Mouse (Mus musculus) yolk sac, embryonic 10.5 days (tissue): ENCODE results near the gene Xrcc1.
A peak's percentile ranks its signal among the peaks of the same experiment; 100 is the strongest.

ENCODE experiments used
- DNase-seq: peaks from one replicate; pipeline ENCODE4 v3.0.0-alpha.2; 2017; ENCODE audit warnings: low spot score

The Xrcc1 gene

GRCm38 (mm10) chr7:24565627-24566026 is 19.5 kb downstream of the Xrcc1 start:
- no peak for DNase-seq

GRCm38 (mm10) chr7:24566206-24566605 is 20.1 kb downstream of the Xrcc1 start:
- no peak for DNase-seq

- no peak for DNase-seq
Measured at GRCm38 (mm10) chr7:24568512-24568911, 22.4 kb downstream of the Xrcc1 start.

- no peak for DNase-seq
Measured at GRCm38 (mm10) chr7:24571071-24571470, 25.0 kb downstream of the Xrcc1 start.

GRCm38 (mm10) chr7:24572455-24572854 is 26.4 kb downstream of the Xrcc1 start:
- DNase-seq: no peak

GRCm38 (mm10) chr7:24574224-24574796 is 28.2 kb downstream of the Xrcc1 start:
- peak; percentile 75 for DNase-seq

GRCm38 (mm10) chr7:24577811-24578210 is 31.7 kb downstream of the Xrcc1 start:
- DNase-seq: no peak

GRCm38 (mm10) chr7:24584876-24585275 is 38.8 kb downstream of the Xrcc1 start:
- DNase-seq: no peak

GRCm38 (mm10) chr7:24585995-24586394 is 39.9 kb downstream of the Xrcc1 start:
- DNase-seq: no peak

- no peak for DNase-seq
Measured at GRCm38 (mm10) chr7:24586828-24587227, 40.7 kb downstream of the Xrcc1 start.

GRCm38 (mm10) chr7:24587330-24588105 is 41.4 kb downstream of the Xrcc1 start, which contains the start of the genes Ethe1 and Zfp575:
Gene Ethe1 (plus strand): TSS chr7:24587543.
Gene Zfp575 (minus strand): TSS chr7:24587641.
- DNase-seq: no peak

- DNase-seq: no peak
Measured at GRCm38 (mm10) chr7:24588336-24588735, 42.2 kb downstream of the Xrcc1 start.

- no peak for DNase-seq
Measured at GRCm38 (mm10) chr7:24591735-24592134, 45.6 kb downstream of the Xrcc1 start.

GRCm38 (mm10) chr7:24592163-24592562 is 46.1 kb downstream of the Xrcc1 start:
- no peak for DNase-seq

- DNase-seq: no peak
Measured at GRCm38 (mm10) chr7:24592781-24593180, 46.7 kb downstream of the Xrcc1 start.

GRCm38 (mm10) chr7:24593621-24594308 is 47.7 kb downstream of the Xrcc1 start:
- peak; percentile 78 for DNase-seq

- no peak for DNase-seq
Measured at GRCm38 (mm10) chr7:24594309-24594803, 48.3 kb downstream of the Xrcc1 start.

GRCm38 (mm10) chr7:24595464-24595863 is 49.4 kb downstream of the Xrcc1 start:
- DNase-seq: no peak

GRCm38 (mm10) chr7:24598121-24598520 is 52.0 kb downstream of the Xrcc1 start:
- no peak for DNase-seq

GRCm38 (mm10) chr7:24599211-24600067 is 53.4 kb downstream of the Xrcc1 start:
- peak; percentile 70 for DNase-seq

GRCm38 (mm10) chr7:24600941-24601597 is 55.0 kb downstream of the Xrcc1 start:
- DNase-seq: peak; percentile 86
